Mouse (Mus musculus) liver, embryonic 11.5 days (tissue): ENCODE data around the gene Marc2. TPM values are rescaled to one million over a fixed set of nuclear protein-coding genes. Genes with fewer than 3 reads are reported as not detected.

ENCODE experiments used
- ATAC-seq: fragments of 200-750 bp; cut with Nextera tagmentation; replicated peaks from 2 replicates; pipeline ENCODE4 v1.8.0; 2017; ENCODE audit warnings: moderate number of reproducible peaks, mild to moderate bottlenecking, moderate TSS enrichment, moderate library complexity; ENCODE audit not compliant: low FRiP score
- DNase-seq: peaks from one replicate; pipeline ENCODE4 v3.0.0-alpha.2; 2017; ENCODE audit warnings: low spot score
- H3K27ac ChIP-seq: fragments of 300-500 bp; sonication (generic); 2 replicates; pipeline ENCODE4 v1.5.1; 2014; ENCODE audit warnings: mild to moderate bottlenecking, low read depth, low read length, control low read depth
- H3K27me3 ChIP-seq: fragments of 300-500 bp; sonication (generic); replicated peaks from 2 replicates; pipeline ENCODE4 v1.6.1; 2014; ENCODE audit warnings: low read length, mixed read lengths; ENCODE audit not compliant: control insufficient read depth, insufficient read depth
- H3K36me3 ChIP-seq: fragments of 300-500 bp; sonication (generic); 2 replicates; pipeline ENCODE4 v1.6.1; 2014; ENCODE audit warnings: mild to moderate bottlenecking, low read length, moderate library complexity, mixed read lengths; ENCODE audit not compliant: control insufficient read depth, insufficient read depth
- H3K4me1 ChIP-seq: fragments of 300-500 bp; sonication (generic); replicated peaks from 2 replicates; pipeline ENCODE4 v1.6.1; 2014; ENCODE audit warnings: low read length, mixed read lengths; ENCODE audit not compliant: control insufficient read depth, insufficient read depth
- H3K4me2 ChIP-seq: fragments of 300-500 bp; sonication (generic); 2 replicates; pipeline ENCODE4 v1.6.1; 2014; ENCODE audit warnings: mild to moderate bottlenecking, control low read depth, moderate library complexity
- H3K4me3 ChIP-seq: fragments of 300-500 bp; sonication (generic); 2 replicates; pipeline ENCODE4 v1.5.1; 2014; ENCODE audit warnings: low read depth, low read length, control low read depth
- H3K9ac ChIP-seq: fragments of 300-500 bp; sonication (generic); 2 replicates; pipeline ENCODE4 v1.6.1; 2014; ENCODE audit warnings: low read depth, low read length, control low read depth
- H3K9me3 ChIP-seq: fragments of 300-500 bp; sonication (generic); 2 replicates; pipeline ENCODE4 v1.6.1; 2016; ENCODE audit warnings: low read length, inconsistent platforms, mixed read lengths; ENCODE audit not compliant: control insufficient read depth
- WGBS: fragments of 180-500 bp; shearing (Covaris S2); extraction: QIAGEN DNeasy Blood & Tissue Kit; methylation state at CpG from one replicate; pipeline ENCODE4 v1.1.7; 2014; 5-methylcytosine and 5-hydroxymethylcytosine counted together
- polyA plus RNA-seq: library from polyadenylated mRNA; unstranded; fragments of >200 nt; fragmentation: Nextera tagmentation; extraction: Ambion mirVana; gene quantifications from 2 replicates; pipeline ENCODE4 v1.2.1, GENCODE M21; 2014

Marc2 gene
- polyA plus RNA-seq, 1 experiment from 2014 or later = 250 TPM

- Histone ChIP-seq H3K36me3 (no peaks in the 10 kb centered on the region), H3K4me1 (peaks cover 18% of the 10 kb centered on the region), H3K27me3 (no peaks in the 10 kb centered on the region), H3K9me3 (no peaks in the 10 kb centered on the region; the same call in 1 of the 2 replicates), H3K27ac (no peak overlapping the region), H3K4me3 (no peak overlapping the region), H3K4me2 (no peak overlapping the region), H3K9ac (no peak overlapping the region)
- DNase-seq (no peak), ATAC-seq (no peak)
- WGBS = 56% methylated on average over 14 of the region's 14 CpGs
These were observed 64.1 kb downstream of the Marc2 start for GRCm38 (mm10) chr1:184782161-184782513.

GRCm38 (mm10) chr1:184781286-184782160 is 64.7 kb downstream of the Marc2 start:
- Histone ChIP-seq H3K9me3 (no peaks in the 10 kb centered on the region; the same call in 1 of the 2 replicates), H3K27ac (peak overlapping the region; percentile 74), H3K4me3 (no peak overlapping the region), H3K36me3 (no peaks in the 10 kb centered on the region), H3K4me1 (peaks cover 19% of the 10 kb centered on the region), H3K9ac (no peak overlapping the region), H3K4me2 (peak overlapping the region; percentile 22), H3K27me3 (no peaks in the 10 kb centered on the region)
- DNase-seq (no peak), ATAC-seq (peak; percentile 91)
- WGBS = 25% methylated on average over 10 of the region's 10 CpGs

- WGBS = 87% methylated on average over 6 of the region's 6 CpGs
- Histone ChIP-seq H3K27me3 (no peaks in the 10 kb centered on the region), H3K4me2 (no peak overlapping the region), H3K27ac (no peak overlapping the region), H3K9me3 (no peaks in the 10 kb centered on the region), H3K4me3 (no peak overlapping the region), H3K36me3 (no peaks in the 10 kb centered on the region), H3K9ac (no peak overlapping the region), H3K4me1 (peaks cover 19% of the 10 kb centered on the region)
- DNase-seq = no peak
- no peak for ATAC-seq
These were observed 68.1 kb downstream of the Marc2 start for GRCm38 (mm10) chr1:184778157-184778556.

- WGBS = 32% methylated on average over 22 of the region's 22 CpGs
- H3K27me3 ChIP-seq = no peaks in the 10 kb centered on the region
- H3K9ac ChIP-seq = no peak overlapping the region
- ATAC-seq = no peak
- DNase-seq = no peak
- H3K27ac ChIP-seq = no peak overlapping the region
- H3K4me1 ChIP-seq = peaks cover 16% of the 10 kb centered on the region
- H3K36me3 ChIP-seq = no peaks in the 10 kb centered on the region
- H3K4me2 ChIP-seq = no peak overlapping the region
- H3K9me3 ChIP-seq = no peaks in the 10 kb centered on the region
- no peak overlapping the region for H3K4me3 ChIP-seq
These were observed 69.0 kb downstream of the Marc2 start for GRCm38 (mm10) chr1:184777061-184777795.

GRCm38 (mm10) chr1:184775289-184775688 is 71.0 kb downstream of the Marc2 start:
- no peak overlapping the region for H3K9ac ChIP-seq
- H3K27ac ChIP-seq = no peak overlapping the region
- ATAC-seq = no peak
- no peaks in the 10 kb centered on the region for H3K9me3 ChIP-seq
- H3K4me2 ChIP-seq = no peak overlapping the region
- H3K36me3 ChIP-seq = no peaks in the 10 kb centered on the region
- 56% methylated on average over 9 of the region's 9 CpGs for WGBS
- H3K4me3 ChIP-seq = no peak overlapping the region
- no peaks in the 10 kb centered on the region for H3K27me3 ChIP-seq
- peaks cover 7% of the 10 kb centered on the region; the same call in 1 of the 2 replicates for H3K4me1 ChIP-seq
- DNase-seq = no peak

GRCm38 (mm10) chr1:184771891-184772249 is 74.4 kb downstream of the Marc2 start:
- WGBS = 8% methylated on average over 9 of the region's 9 CpGs
- peak; percentile 43; the same call in 1 of the 2 replicates for ATAC-seq
- Histone ChIP-seq H3K27ac (no peak overlapping the region), H3K4me3 (no peak overlapping the region), H3K36me3 (no peaks in the 10 kb centered on the region), H3K9me3 (no peaks in the 10 kb centered on the region), H3K4me1 (peaks cover 3% of the 10 kb centered on the region; the same call in 1 of the 2 replicates), H3K4me2 (peak overlapping the region; percentile 30), H3K9ac (no peak overlapping the region), H3K27me3 (no peaks in the 10 kb centered on the region)
- DNase-seq = no peak

GRCm38 (mm10) chr1:184771202-184771890 is 74.9 kb downstream of the Marc2 start:
- H3K36me3 ChIP-seq = no peaks in the 10 kb centered on the region
- peak overlapping the region; percentile 30 for H3K4me2 ChIP-seq
- no peak overlapping the region for H3K9ac ChIP-seq
- peak; percentile 81 for DNase-seq
- peak; percentile 80; the same call in 1 of the 2 replicates for ATAC-seq
- no peak overlapping the region for H3K4me3 ChIP-seq
- no peak overlapping the region for H3K27ac ChIP-seq
- no peaks in the 10 kb centered on the region for H3K9me3 ChIP-seq
- WGBS = 8% methylated on average over 18 of the region's 18 CpGs
- H3K27me3 ChIP-seq = no peaks in the 10 kb centered on the region
- peaks cover 3% of the 10 kb centered on the region; the same call in 1 of the 2 replicates for H3K4me1 ChIP-seq

GRCm38 (mm10) chr1:184763866-184764265 is 82.4 kb downstream of the Marc2 start:
- Histone ChIP-seq H3K27me3 (no peaks in the 10 kb centered on the region), H3K4me2 (no peak overlapping the region), H3K9me3 (no peaks in the 10 kb centered on the region), H3K4me1 (no peaks in the 10 kb centered on the region), H3K9ac (no peak overlapping the region), H3K4me3 (no peak overlapping the region), H3K27ac (no peak overlapping the region), H3K36me3 (no peaks in the 10 kb centered on the region)
- ATAC-seq (no peak), DNase-seq (no peak)
- WGBS = 54% methylated on average over 3 of the region's 3 CpGs
